Mouse (Mus musculus) G1E (cell line): ENCODE data around the gene Smarca4. TPM values are rescaled to one million over a fixed set of nuclear protein-coding genes. Genes with fewer than 3 reads are reported as not detected.
A peak's percentile ranks its signal among the peaks of the same experiment; 100 is the strongest.

ENCODE experiments used
- ATAC-seq: 2 replicates; pipeline ENCODE4 v1.8.0; 2016; ENCODE audit warnings: mild to moderate bottlenecking; ENCODE audit not compliant: insufficient number of reproducible peaks, poor library complexity, low FRiP score, severe bottlenecking; ENCODE audit errors: extremely low read depth
- DNase-seq: peaks from one replicate; pipeline ENCODE4 v3.0.0; 2012; ENCODE audit warnings: low spot score
- H3K27me3 ChIP-seq: 2 replicates; pipeline ENCODE4 v1.6.1; 2012; ENCODE audit warnings: mild to moderate bottlenecking, low read length, inconsistent platforms; ENCODE audit not compliant: insufficient read depth
- H3K36me3 ChIP-seq: replicated peaks from 2 replicates; pipeline ENCODE3; 2012; ENCODE audit warnings: mild to moderate bottlenecking, inconsistent platforms
- H3K4me1 ChIP-seq: 2 replicates; pipeline ENCODE4 v1.6.1; 2012; ENCODE audit warnings: low read depth, low read length, inconsistent platforms, mixed read lengths; ENCODE audit not compliant: insufficient read depth
- H3K4me3 ChIP-seq: 2 replicates; pipeline ENCODE4 v1.5.1; 2012; ENCODE audit warnings: low read depth, mild to moderate bottlenecking, inconsistent platforms, low read length, moderate library complexity, mixed read lengths
- H3K9me3 ChIP-seq: replicated peaks from 2 replicates; pipeline ENCODE4 v1.6.1; 2012; ENCODE audit warnings: inconsistent platforms
- CTCF ChIP-seq: IDR thresholded peaks from 2 replicates; pipeline ENCODE4 v1.5.1; 2012; ENCODE audit warnings: low read depth, low read length, inconsistent platforms, mixed read lengths
- GATA1 ChIP-seq: IDR thresholded peaks from 2 replicates; pipeline ENCODE4 v1.6.1; 2012; ENCODE audit warnings: borderline replicate concordance, low read length, inconsistent platforms, mixed read lengths
- GATA2 ChIP-seq: IDR thresholded peaks from 2 replicates; pipeline ENCODE4 v1.6.1; 2012; ENCODE audit warnings: low read depth, low read length, inconsistent platforms, borderline replicate concordance
- POLR2AphosphoS5 ChIP-seq: IDR thresholded peaks from 2 replicates; pipeline ENCODE4 v1.6.1; 2012; ENCODE audit warnings: low read depth, low read length, inconsistent platforms; ENCODE audit not compliant: insufficient replicate concordance
- TAL1 ChIP-seq: conservative IDR thresholded peaks from 2 replicates; pipeline ENCODE4 v1.6.1; 2012; ENCODE audit warnings: low read depth, low read length, inconsistent platforms, mixed read lengths
- polyA plus RNA-seq: library from polyadenylated mRNA; stranded (reverse); fragments of >175 nt; gene quantifications from 2 replicates; pipeline ENCODE4 v1.2.3, GENCODE M21; 2012
- total RNA-seq, 2 experiments: library from RNA; stranded (forward) in 1 of 2; stranded (reverse) in 1 of 2; fragments of 200-1000 nt in 1 of 2; fragments of >200 nt in 1 of 2; fragmentation: Nextera tagmentation in 1 of 2; gene quantifications; 2 replicates each; pipeline ENCODE4 v1.2.3; 2014 to 2017

Gene Smarca4
- total RNA-seq (2014; fragmentation: Nextera tagmentation) (85.6 and 96.4 TPM in 2 replicates), total RNA-seq (2017) (42.2 and 46.1 TPM in 2 replicates), polyA plus RNA-seq (220 and 247 TPM in 2 replicates)

DNA sequence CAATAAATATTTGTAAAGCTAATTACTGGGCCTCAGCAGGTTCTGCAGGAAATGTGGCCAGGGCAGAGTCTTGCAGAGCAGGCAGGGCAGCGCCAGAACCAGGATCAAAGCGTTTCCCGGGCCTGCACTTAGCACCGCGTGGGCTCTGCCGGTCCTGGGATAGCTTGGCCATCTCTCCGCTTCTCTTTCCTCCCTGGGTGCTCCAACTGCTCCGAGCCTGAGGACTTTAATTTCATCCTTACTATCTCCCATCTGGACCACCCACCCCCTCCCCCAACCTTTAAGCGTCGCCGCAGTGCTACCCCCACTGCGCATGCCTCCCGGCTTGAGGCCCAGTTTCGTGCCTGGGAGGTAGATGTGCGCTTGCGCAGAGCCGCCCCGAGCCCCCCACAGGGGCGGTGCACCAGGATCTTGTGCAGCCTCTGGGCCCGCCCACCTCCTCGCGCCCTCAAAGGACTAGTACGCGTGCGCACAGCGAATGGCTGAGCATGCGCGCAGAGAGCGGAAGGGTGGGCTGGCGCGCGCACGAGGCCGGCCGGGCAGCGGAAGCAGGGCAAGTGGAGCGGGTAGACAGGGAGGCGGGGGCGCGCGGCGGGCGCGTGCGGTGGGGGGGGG lies at the start of gene Smarca4:
Gene Smarca4 (plus strand): TSS at position 553 of the 615 bp plus-strand sequence.
- H3K27me3 ChIP-seq, result no peaks in the 10 kb centered on the region
- peaks cover 37% of the 10 kb centered on the region for H3K4me1 ChIP-seq
- peak; percentile 91 for DNase-seq
- no peaks in the 10 kb centered on the region for H3K9me3 ChIP-seq
- TF ChIP-seq GATA2, result no peak
- no peak for TF ChIP-seq CTCF
- no peak for TF ChIP-seq TAL1
- H3K4me3 ChIP-seq, result peak within 1 kb of the TSS; percentile 79
- peak; percentile 89 for ATAC-seq
- H3K36me3 ChIP-seq, result peaks cover 22% of the 10 kb centered on the region

DNA sequence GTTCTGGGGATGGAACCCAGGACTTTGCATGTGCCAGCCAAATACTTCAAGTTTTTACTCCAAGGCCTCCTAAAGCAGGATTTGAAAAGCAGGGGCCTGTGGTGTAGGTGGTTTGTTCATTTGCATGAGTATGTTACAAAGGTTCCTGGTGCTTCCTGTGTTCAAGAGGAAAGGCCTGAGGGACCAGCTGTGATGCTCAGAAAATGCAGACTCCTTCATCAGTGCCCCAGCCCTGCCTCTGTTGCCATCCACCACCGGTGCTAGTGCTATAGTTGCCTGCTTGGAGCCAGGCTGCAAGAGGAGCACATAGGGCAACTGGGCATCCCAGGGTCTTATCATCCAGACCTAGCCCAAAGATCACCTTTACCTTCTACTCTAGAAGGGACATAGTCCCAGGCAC lies 49.4 kb upstream of the Smarca4 start:
- Histone ChIP-seq H3K36me3 (peaks cover 78% of the 10 kb centered on the region), H3K4me3 (no peak overlapping the region), H3K9me3 (no peaks in the 10 kb centered on the region), H3K4me1 (peaks cover 30% of the 10 kb centered on the region), H3K27me3 (no peaks in the 10 kb centered on the region)
- DNase-seq, result no peak
- no peak for TF ChIP-seq TAL1
- no peak for ATAC-seq

DNA sequence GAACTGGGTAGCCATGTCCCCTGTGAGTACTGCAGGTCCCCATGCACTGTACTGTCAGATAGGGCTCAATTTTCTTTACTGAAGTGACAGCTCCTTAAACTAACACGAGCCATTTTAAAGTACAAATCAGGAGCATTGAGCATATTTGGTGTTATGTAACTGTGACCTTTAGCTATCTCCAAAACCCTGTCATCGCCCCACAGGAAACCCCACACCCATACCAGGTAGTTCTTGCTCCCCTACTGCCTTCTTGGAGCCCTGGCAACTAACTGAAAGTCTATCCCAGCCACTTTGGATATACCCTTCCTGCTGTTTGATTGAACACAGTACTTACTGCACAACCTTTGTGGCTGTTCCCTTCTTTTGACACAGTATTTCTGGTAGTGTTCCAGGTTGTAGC lies 48.9 kb upstream of the Smarca4 start:
- ATAC-seq, result no peak
- no peaks in the 10 kb centered on the region for H3K9me3 ChIP-seq
- no peak for DNase-seq
- H3K27me3 ChIP-seq, result no peaks in the 10 kb centered on the region
- no peak for TF ChIP-seq GATA2
- TF ChIP-seq GATA1, result no peak
- no peak for TF ChIP-seq POLR2AphosphoS5
- no peak for TF ChIP-seq CTCF
- no peak for TF ChIP-seq TAL1
- peaks cover 28% of the 10 kb centered on the region for H3K4me1 ChIP-seq
- H3K4me3 ChIP-seq, result no peak overlapping the region
- peaks cover 80% of the 10 kb centered on the region for H3K36me3 ChIP-seq

DNA sequence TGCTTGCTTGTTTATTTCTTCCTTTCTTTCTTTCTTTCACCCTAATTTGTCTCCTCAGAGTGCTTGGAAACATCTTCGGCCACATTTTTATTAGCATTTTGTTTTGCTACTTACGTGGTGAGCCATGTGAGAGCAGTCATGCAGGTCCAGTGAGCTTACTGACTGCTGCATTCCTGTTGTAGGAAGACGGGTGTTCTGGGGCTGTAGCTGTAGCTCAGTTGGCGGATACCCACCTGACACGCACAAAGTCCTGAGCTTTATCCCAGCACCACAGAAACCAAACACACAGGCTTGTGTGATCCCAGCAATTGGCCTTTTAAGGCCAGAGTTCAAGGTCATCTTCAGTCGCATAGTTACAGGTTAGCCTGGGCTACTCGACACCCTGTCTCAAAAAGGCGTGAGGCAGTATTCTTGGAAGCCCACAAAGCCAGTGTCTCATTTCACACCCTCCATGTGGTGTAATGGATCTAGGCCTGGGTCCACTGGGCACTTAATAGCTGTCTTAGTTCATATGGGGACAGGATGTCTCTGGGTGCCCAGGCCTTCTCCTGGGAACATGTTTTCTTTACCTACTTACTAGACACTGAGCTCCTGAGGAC lies 47.2 kb upstream of the Smarca4 start:
- Histone ChIP-seq H3K36me3 (peaks cover 83% of the 10 kb centered on the region), H3K4me3 (no peak overlapping the region), H3K4me1 (peaks cover 26% of the 10 kb centered on the region), H3K27me3 (no peaks in the 10 kb centered on the region), H3K9me3 (no peaks in the 10 kb centered on the region)
- ATAC-seq, result no peak
- no peak for TF ChIP-seq CTCF
- no peak for TF ChIP-seq TAL1
- no peak for TF ChIP-seq GATA1
- TF ChIP-seq GATA2, result no peak
- TF ChIP-seq POLR2AphosphoS5, result no peak
- no peak for DNase-seq

DNA sequence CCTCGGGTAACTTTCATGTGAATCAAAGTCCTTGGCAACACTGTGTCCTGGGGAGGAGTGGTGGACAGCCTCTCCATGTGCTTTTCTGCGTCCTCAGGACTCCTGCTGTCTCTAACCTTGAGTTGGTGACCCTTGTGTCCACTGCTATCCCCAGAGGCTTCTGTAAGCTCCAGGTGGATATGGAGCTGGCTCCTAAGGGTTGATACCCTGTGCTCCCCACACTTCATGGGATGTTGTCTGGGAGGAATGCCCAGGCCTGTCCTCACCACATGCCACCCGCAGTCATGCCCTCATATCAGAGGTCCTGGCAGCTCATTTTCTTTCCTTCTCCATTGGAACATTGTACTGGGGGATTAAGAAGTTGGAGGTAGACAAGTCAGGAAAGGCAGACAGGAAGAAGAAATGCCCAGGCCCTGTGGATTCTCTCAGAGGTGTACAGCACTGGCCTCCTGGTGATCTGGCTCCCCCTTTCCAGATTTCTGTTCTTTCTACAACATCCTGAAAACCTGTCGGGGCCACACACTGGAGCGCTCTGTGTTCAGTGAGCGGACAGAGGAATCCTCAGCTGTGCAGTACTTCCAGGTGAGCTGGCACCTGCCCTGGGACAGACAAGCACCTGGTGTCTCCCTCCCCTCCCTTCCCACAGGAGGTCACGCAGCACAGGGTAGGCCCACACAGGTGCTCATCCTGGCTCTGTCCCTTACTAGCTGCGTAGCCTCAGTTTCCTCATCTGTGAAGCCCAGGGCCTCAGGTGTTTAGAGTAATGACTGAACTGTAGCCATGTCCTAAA lies 41.8 kb upstream of the Smarca4 start:
- Histone ChIP-seq H3K4me3 (no peak overlapping the region), H3K9me3 (no peaks in the 10 kb centered on the region), H3K36me3 (peaks cover 97% of the 10 kb centered on the region), H3K27me3 (no peaks in the 10 kb centered on the region), H3K4me1 (no peaks in the 10 kb centered on the region; the same call in 1 of the 2 replicates)
- TF ChIP-seq GATA1, result no peak
- ATAC-seq (no peak), DNase-seq (no peak)

DNA sequence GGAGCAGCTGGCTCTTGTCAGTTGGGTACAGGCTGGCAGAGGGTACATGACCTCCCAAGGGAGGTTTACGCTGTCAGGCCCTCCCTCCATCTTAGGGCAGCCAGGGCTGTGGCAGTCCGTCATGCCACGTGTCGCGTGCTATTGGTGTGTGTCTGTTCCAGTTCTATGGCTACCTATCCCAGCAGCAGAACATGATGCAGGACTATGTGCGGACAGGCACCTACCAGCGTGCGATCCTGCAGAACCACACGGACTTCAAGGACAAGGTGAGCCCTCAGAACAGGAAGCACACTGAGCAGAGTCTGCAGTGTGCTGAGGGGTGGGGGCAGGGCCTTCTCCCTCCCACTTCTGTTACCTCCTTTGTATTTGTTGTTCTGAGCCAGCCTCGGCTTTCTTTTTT lies 40.7 kb upstream of the Smarca4 start:
- ATAC-seq (no peak), DNase-seq (no peak)
- H3K36me3 ChIP-seq, result peaks cover 97% of the 10 kb centered on the region
- no peak overlapping the region for H3K4me3 ChIP-seq
- TF ChIP-seq GATA2, result no peak
- no peak for TF ChIP-seq TAL1
- H3K27me3 ChIP-seq, result no peaks in the 10 kb centered on the region
- H3K9me3 ChIP-seq, result no peaks in the 10 kb centered on the region
- no peaks in the 10 kb centered on the region; the same call in 1 of the 2 replicates for H3K4me1 ChIP-seq
